Mouse (Mus musculus): ENCODE data around the gene Afap1. TPM values are rescaled to one million over a fixed set of nuclear protein-coding genes. Genes with fewer than 3 reads are reported as not detected.

The Afap1 gene
- polyA plus RNA-seq, 1 experiment: 12.4 TPM

DNA sequence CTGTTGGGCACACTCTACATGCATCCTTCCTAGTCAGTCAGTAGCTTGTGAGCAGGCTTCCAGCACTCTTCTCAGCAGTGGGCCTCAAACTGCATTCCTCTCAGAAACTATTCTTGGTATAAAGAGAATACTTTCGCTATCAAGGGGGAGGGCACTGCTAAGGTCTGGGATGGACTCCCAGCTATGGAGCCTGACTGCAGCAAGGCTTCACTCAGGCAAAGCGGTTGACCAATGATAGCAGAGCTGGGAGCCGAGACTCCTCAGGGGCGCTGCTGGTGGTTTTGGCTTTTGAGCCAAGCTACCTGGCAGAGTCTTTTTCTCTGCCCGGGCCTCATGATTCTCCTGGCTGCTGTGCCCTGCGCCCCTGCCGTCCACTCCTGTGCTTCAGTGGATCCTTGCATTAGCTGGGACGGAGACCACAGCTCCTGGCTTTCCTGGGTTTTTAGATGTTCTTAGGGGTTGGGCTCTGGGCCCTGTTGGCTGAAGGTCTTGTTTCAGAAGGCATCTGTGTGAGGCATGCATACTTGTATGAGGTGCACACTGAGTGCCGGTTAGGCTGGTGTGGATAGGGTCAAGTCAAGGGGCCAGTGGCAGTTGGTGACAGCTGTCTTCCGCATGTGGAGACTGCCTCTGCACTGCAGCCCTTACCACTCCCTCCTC is 28.6 kb downstream of the Afap1 start:
- no peak overlapping the region for H3ac ChIP-seq (ENCODE audit: control insufficient read depth, insufficient read length)
- H3K36me3 ChIP-seq (ENCODE audit: control insufficient read depth, insufficient read depth): no peaks in the 10 kb centered on the region
- H3K4me3 ChIP-seq: no peak overlapping the region
- H3K27me3 ChIP-seq (ENCODE audit: control insufficient read depth, insufficient read depth, insufficient read length): no peaks in the 10 kb centered on the region
- peak in 2 of 3 experiments; percentile 91 to 97 for TF ChIP-seq MYOG (IDR thresholded peaks at IDR 0.05; ENCODE audit: control insufficient read depth in 1 of 3, insufficient read depth in 1 of 3, insufficient read length in 2 of 3, low read depth in 2 of 3)
- TF ChIP-seq MYOD1 (IDR thresholded peaks at IDR 0.05; ENCODE audit: control insufficient read depth in 1 of 3, insufficient read length in 2 of 3, low read depth in 2 of 3): peak in 2 of 3 experiments; percentile 87 to 97
- peak; percentile 51 for TF ChIP-seq TCF3 (IDR thresholded peaks at IDR 0.05; ENCODE audit: insufficient read length, low read depth)
- TF ChIP-seq E2F4 (IDR thresholded peaks at IDR 0.05; ENCODE audit: insufficient read depth): no peak
- TF ChIP-seq POLR2AphosphoS2 (IDR thresholded peaks at IDR 0.05; ENCODE audit: insufficient read length, low read depth): peak; percentile 27
- no peak for TF ChIP-seq USF1 (IDR thresholded peaks at IDR 0.05; ENCODE audit: low read depth)
- H3K79me2 ChIP-seq (ENCODE audit: control insufficient read depth, insufficient read depth): peaks cover 98% of the 10 kb centered on the region
- H3K4me2 ChIP-seq (ENCODE audit: low read depth): peak overlapping the region; percentile 60

GRCm38 (mm10) chr5:35923448-35923847 is 30.3 kb downstream of the Afap1 start:
- peak; percentile 81 for TF ChIP-seq USF1 (IDR thresholded peaks at IDR 0.05; ENCODE audit: low read depth)
- no peak for TF ChIP-seq REST (IDR thresholded peaks at IDR 0.05; ENCODE audit: insufficient read depth, insufficient read length)
- TF ChIP-seq CEBPB (IDR thresholded peaks at IDR 0.05; ENCODE audit: insufficient read depth, poor library complexity, severe bottlenecking): no peak
- H3K4me2 ChIP-seq (ENCODE audit: low read depth): peak overlapping the region; percentile 55
- H3ac ChIP-seq (ENCODE audit: control insufficient read depth, insufficient read length): no peak overlapping the region
- no peaks in the 10 kb centered on the region for H3K27me3 ChIP-seq (ENCODE audit: control insufficient read depth, insufficient read depth, insufficient read length)
- H3K79me2 ChIP-seq (ENCODE audit: control insufficient read depth, insufficient read depth): peaks cover 99% of the 10 kb centered on the region
- no peak overlapping the region for H3K4me3 ChIP-seq
- H3K36me3 ChIP-seq (ENCODE audit: control insufficient read depth, insufficient read depth): no peaks in the 10 kb centered on the region

DNA sequence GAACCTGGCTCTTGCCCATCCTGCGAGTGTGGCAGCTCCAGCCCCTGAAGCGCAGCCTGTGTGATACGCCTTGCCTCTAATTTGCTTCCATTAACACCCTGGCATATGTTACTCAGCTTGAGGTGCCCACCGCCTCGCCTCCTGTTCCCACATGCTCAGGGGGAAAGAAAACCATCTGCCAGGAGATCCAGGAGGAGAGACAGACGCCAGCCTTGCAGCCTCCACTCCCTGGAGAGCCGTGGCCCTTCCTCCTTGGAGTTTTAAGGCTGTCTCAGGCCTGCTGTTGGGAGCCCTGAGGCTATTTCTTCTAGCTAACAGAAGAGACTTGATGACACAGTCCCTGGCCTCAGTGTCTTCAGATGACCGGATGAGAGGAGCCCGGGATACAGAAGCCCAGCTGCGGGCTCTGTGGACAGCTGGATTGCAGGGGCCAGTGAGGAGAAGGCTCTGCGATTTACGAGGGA is 32.1 kb downstream of the Afap1 start:
- Histone ChIP-seq H3K79me2 (ENCODE audit: control insufficient read depth, insufficient read depth) (peaks cover 99% of the 10 kb centered on the region), H3K36me3 (ENCODE audit: control insufficient read depth, insufficient read depth) (no peaks in the 10 kb centered on the region), H3ac (ENCODE audit: control insufficient read depth, insufficient read length) (no peak overlapping the region), H3K4me3 (no peak overlapping the region), H3K27me3 (ENCODE audit: control insufficient read depth, insufficient read depth, insufficient read length) (no peaks in the 10 kb centered on the region), H3K4me2 (ENCODE audit: low read depth) (peak overlapping the region; percentile 55)
- no peak for TF ChIP-seq CEBPB (IDR thresholded peaks at IDR 0.05; ENCODE audit: insufficient read depth, poor library complexity, severe bottlenecking)
- TF ChIP-seq MYOG (IDR thresholded peaks at IDR 0.05; ENCODE audit: control insufficient read depth in 1 of 3, insufficient read depth in 1 of 3, insufficient read length in 2 of 3, low read depth in 2 of 3): no peak
- TF ChIP-seq MYOD1 (IDR thresholded peaks at IDR 0.05; ENCODE audit: control insufficient read depth in 1 of 3, insufficient read length in 2 of 3, low read depth in 2 of 3): no peak
- no peak for TF ChIP-seq MAX (IDR thresholded peaks at IDR 0.05; ENCODE audit: low read depth)
- no peak for TF ChIP-seq TCF12 (IDR thresholded peaks at IDR 0.05; ENCODE audit: insufficient read depth, poor library complexity, severe bottlenecking)

DNA sequence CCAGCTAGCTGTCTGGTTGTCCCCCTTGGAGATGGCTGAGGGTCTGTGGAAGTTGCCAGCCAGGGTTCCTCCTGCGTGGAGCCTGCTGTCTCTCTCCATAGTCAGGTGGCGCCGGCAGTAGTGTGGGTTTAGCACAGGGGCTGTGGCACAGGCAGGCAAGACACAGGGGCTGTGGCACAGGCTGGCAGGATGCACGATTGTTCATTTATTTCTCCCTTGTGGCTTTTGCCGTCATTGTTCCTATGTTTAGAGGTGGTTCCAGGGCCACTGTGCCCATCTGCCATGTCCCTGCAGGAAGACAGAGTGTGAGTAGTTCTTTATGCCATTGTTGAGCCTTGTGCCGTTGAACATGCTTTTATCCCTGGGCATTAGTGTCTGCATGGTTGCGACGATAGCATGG is 33.4 kb downstream of the Afap1 start:
- Histone ChIP-seq H3K27me3 (ENCODE audit: control insufficient read depth, insufficient read depth, insufficient read length) (no peaks in the 10 kb centered on the region), H3ac (ENCODE audit: control insufficient read depth, insufficient read length) (no peak overlapping the region), H3K36me3 (ENCODE audit: control insufficient read depth, insufficient read depth) (no peaks in the 10 kb centered on the region), H3K4me3 (no peak overlapping the region), H3K79me2 (ENCODE audit: control insufficient read depth, insufficient read depth) (peaks cover 99% of the 10 kb centered on the region), H3K4me2 (ENCODE audit: low read depth) (no peak overlapping the region)
- no peak for TF ChIP-seq MYOG (IDR thresholded peaks at IDR 0.05; ENCODE audit: control insufficient read depth in 1 of 3, insufficient read depth in 1 of 3, insufficient read length in 2 of 3, low read depth in 2 of 3)
- no peak for TF ChIP-seq CEBPB (IDR thresholded peaks at IDR 0.05; ENCODE audit: insufficient read depth, poor library complexity, severe bottlenecking)

DNA sequence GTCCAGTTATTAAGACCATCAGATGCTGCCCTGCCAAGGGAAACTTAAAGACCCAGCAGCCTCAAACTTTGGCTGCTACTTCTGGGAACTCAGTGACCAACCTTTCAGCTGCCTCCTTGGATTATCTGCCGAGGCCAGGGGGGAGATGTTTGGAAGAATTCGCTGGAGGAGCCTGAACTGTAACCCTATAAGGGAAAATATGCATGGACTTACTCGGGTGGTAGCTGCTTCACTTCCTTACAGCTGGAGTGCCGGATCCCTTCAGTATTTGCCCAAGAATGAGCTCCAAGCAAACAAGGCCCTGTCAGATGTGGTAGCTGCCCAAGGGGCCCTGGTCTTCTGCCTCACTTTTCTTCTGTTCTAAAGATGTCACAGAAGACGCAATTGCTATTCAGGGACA is 38.2 kb downstream of the Afap1 start:
- no peak overlapping the region for H3K4me3 ChIP-seq
- H3K79me2 ChIP-seq (ENCODE audit: control insufficient read depth, insufficient read depth): peaks cover 92% of the 10 kb centered on the region
- H3ac ChIP-seq (ENCODE audit: control insufficient read depth, insufficient read length): no peak overlapping the region
- peaks cover 5% of the 10 kb centered on the region for H3K36me3 ChIP-seq (ENCODE audit: control insufficient read depth, insufficient read depth)
- TF ChIP-seq E2F4 (IDR thresholded peaks at IDR 0.05; ENCODE audit: insufficient read depth) (no peak), POLR2A (IDR thresholded peaks at IDR 0.05; ENCODE audit: insufficient read length, low read depth) (no peak), CEBPB (IDR thresholded peaks at IDR 0.05; ENCODE audit: insufficient read depth, poor library complexity, severe bottlenecking) (no peak), REST (IDR thresholded peaks at IDR 0.05; ENCODE audit: insufficient read depth, insufficient read length) (no peak), SRF (IDR thresholded peaks at IDR 0.05; ENCODE audit: control insufficient read depth, insufficient read length, low read depth) (no peak), MYOG (IDR thresholded peaks at IDR 0.05; ENCODE audit: control insufficient read depth in 1 of 3, insufficient read depth in 1 of 3, insufficient read length in 2 of 3, low read depth in 2 of 3) (no peak), MAX (IDR thresholded peaks at IDR 0.05; ENCODE audit: low read depth) (no peak), POLR2AphosphoS2 (IDR thresholded peaks at IDR 0.05; ENCODE audit: insufficient read length, low read depth) (no peak), USF1 (IDR thresholded peaks at IDR 0.05; ENCODE audit: low read depth) (no peak), TCF12 (IDR thresholded peaks at IDR 0.05; ENCODE audit: insufficient read depth, poor library complexity, severe bottlenecking) (no peak), MYOD1 (IDR thresholded peaks at IDR 0.05; ENCODE audit: control insufficient read depth in 1 of 3, insufficient read length in 2 of 3, low read depth in 2 of 3) (no peak)
- no peaks in the 10 kb centered on the region for H3K27me3 ChIP-seq (ENCODE audit: control insufficient read depth, insufficient read depth, insufficient read length)
- no peak overlapping the region for H3K4me2 ChIP-seq (ENCODE audit: low read depth)
